Mouse (Mus musculus) small intestine, adult 2 months (tissue): ENCODE measurements around the gene Slc33a1. TPM values are rescaled to one million over a fixed set of nuclear protein-coding genes. Genes with fewer than 3 reads are reported as not detected.

Experiments
- H3K27ac ChIP-seq: fragments of 200-500 bp; 2 replicates; pipeline ENCODE4 v1.5.1; 2012; ENCODE audit warnings: low read depth, low read length, control low read depth, inconsistent platforms; ENCODE audit not compliant: insufficient read depth
- H3K27me3 ChIP-seq: fragments of 200-500 bp; 2 replicates; pipeline ENCODE4 v1.6.1; 2012; ENCODE audit warnings: mild to moderate bottlenecking, moderate library complexity, low read length, inconsistent platforms; ENCODE audit not compliant: control insufficient read depth, insufficient read depth
- H3K36me3 ChIP-seq: fragments of 200-500 bp; 2 replicates; pipeline ENCODE4 v1.6.1; 2012; ENCODE audit warnings: mild to moderate bottlenecking, low read length, control low read depth, inconsistent platforms; ENCODE audit not compliant: control insufficient read depth, insufficient read depth
- H3K4me1 ChIP-seq: fragments of 200-500 bp; 2 replicates; pipeline ENCODE4 v1.6.1; 2012; ENCODE audit warnings: low read length, inconsistent platforms, mixed read lengths; ENCODE audit not compliant: control insufficient read depth, insufficient read depth, insufficient read length
- H3K4me3 ChIP-seq: fragments of 200-500 bp; 2 replicates; pipeline ENCODE4 v1.5.1; 2012; ENCODE audit warnings: low read depth, mild to moderate bottlenecking, control low read depth, inconsistent platforms, low read length, moderate library complexity
- CTCF ChIP-seq: fragments of 200-500 bp; IDR thresholded peaks from 2 replicates; pipeline ENCODE4 v1.5.1; 2012; ENCODE audit warnings: low read depth, mild to moderate bottlenecking, control low read depth, inconsistent platforms, low read length, moderate library complexity, mixed read lengths; ENCODE audit not compliant: insufficient replicate concordance, insufficient read length; ENCODE audit errors: extremely low read depth
- POLR2A ChIP-seq: fragments of 200-500 bp; IDR thresholded peaks from 2 replicates; pipeline ENCODE4 v1.6.1; 2012; ENCODE audit warnings: low read depth, mild to moderate bottlenecking, control low read depth, inconsistent platforms, low read length, moderate library complexity
- WGBS: fragments of 180-500 bp; shearing (Covaris S2); methylation state at CpG from one replicate; pipeline ENCODE4 v1.1.7; 2018; 5-methylcytosine and 5-hydroxymethylcytosine counted together
- polyA plus RNA-seq: library from polyadenylated mRNA; depleted of rRNA; stranded (reverse); fragments of >200 nt; gene quantifications from 2 replicates; pipeline ENCODE4 v1.2.3, GENCODE M21; 2012

The Slc33a1 gene
- polyA plus RNA-seq, 1 experiment = 15.1 TPM

- H3K27ac ChIP-seq = peak overlapping the region; percentile 82
- 3% methylated on average over 25 of the region's 25 CpGs for WGBS
- H3K27me3 ChIP-seq = 0 out of 2 replicates have a peak, but pooled peaks cover 2% of the 10 kb centered on the region
- peaks cover 2% of the 10 kb centered on the region; the same call in 1 of the 2 replicates for H3K4me1 ChIP-seq
- no peaks in the 10 kb centered on the region for H3K36me3 ChIP-seq
- H3K4me3 ChIP-seq = peak overlapping the region; percentile 90
- TF ChIP-seq CTCF = no peak
- TF ChIP-seq POLR2A = no peak
Observed at GRCm38 (mm10) chr3:63963421-63964099, 1.0 kb downstream of the Slc33a1 start.

- WGBS = 64% methylated on average over 3 of the region's 3 CpGs
- H3K4me1 ChIP-seq = no peaks in the 10 kb centered on the region
- H3K27ac ChIP-seq = no peak overlapping the region
- H3K27me3 ChIP-seq = no peaks in the 10 kb centered on the region
- TF ChIP-seq CTCF (no peak), POLR2A (no peak)
- H3K36me3 ChIP-seq = peaks cover 7% of the 10 kb centered on the region
- no peak overlapping the region for H3K4me3 ChIP-seq
Observed at GRCm38 (mm10) chr3:63949837-63950236, 14.7 kb downstream of the Slc33a1 start.

- 92% methylated on average over 2 of the region's 2 CpGs for WGBS
- no peak for TF ChIP-seq CTCF
- TF ChIP-seq POLR2A = no peak
- H3K27me3 ChIP-seq = no peaks in the 10 kb centered on the region
- H3K4me1 ChIP-seq = no peaks in the 10 kb centered on the region
- H3K27ac ChIP-seq = no peak overlapping the region
- peaks cover 13% of the 10 kb centered on the region for H3K36me3 ChIP-seq
- H3K4me3 ChIP-seq = no peak overlapping the region
Observed at GRCm38 (mm10) chr3:63941204-63941850, 23.2 kb downstream of the Slc33a1 start.

- 55% methylated on average over 2 of the region's 2 CpGs for WGBS
- TF ChIP-seq POLR2A (no peak), CTCF (no peak)
- Histone ChIP-seq H3K27ac (no peak overlapping the region), H3K36me3 (peaks cover 7% of the 10 kb centered on the region), H3K27me3 (no peaks in the 10 kb centered on the region), H3K4me1 (no peaks in the 10 kb centered on the region), H3K4me3 (no peak overlapping the region)
Observed at GRCm38 (mm10) chr3:63938928-63939327, 25.6 kb downstream of the Slc33a1 start.

GRCm38 (mm10) chr3:63928878-63929859, 35.4 kb downstream of the Slc33a1 start, which contains the start of gene E130311K13Rik:
E130311K13Rik (minus strand) TSS chr3:63929472.
- 5% methylated on average over 48 of the region's 48 CpGs for WGBS
- peak within 1 kb of the TSS; percentile 44 for H3K27ac ChIP-seq
- H3K4me3 ChIP-seq = peak within 1 kb of the TSS; percentile 87
- no peaks in the 10 kb centered on the region for H3K27me3 ChIP-seq
- H3K4me1 ChIP-seq = peaks cover 2% of the 10 kb centered on the region; the same call in 1 of the 2 replicates
- H3K36me3 ChIP-seq = 0 out of 2 replicates have a peak, but pooled peaks cover 2% of the 10 kb centered on the region
- TF ChIP-seq CTCF = peak; percentile 88
- TF ChIP-seq POLR2A = peak; percentile 31

DNA sequence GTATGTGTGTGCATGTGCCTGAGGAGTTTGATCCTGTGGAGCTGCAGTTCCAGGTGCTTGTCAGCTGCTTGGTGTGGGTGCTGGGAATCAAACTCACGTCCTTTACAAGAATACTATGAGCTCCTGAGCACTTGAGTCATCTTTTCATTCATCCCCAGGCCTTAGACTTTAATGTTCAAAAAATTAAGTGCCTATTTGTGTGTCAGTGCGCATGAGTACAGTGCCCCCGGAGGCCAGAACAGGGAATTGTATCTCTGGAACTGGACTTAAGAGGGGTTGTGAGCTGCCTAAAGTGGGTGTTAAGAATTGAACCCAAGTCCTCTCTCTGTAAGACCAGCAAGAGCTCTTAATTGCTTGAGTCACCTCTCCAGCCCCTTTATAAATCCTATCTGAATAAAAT, 44.9 kb downstream of the Slc33a1 start:
- Histone ChIP-seq H3K4me3 (no peak overlapping the region), H3K27me3 (no peaks in the 10 kb centered on the region), H3K27ac (no peak overlapping the region), H3K4me1 (no peaks in the 10 kb centered on the region), H3K36me3 (peaks cover 3% of the 10 kb centered on the region; the same call in 1 of the 2 replicates)
- WGBS = 78% methylated on average over 3 of the region's 3 CpGs
- TF ChIP-seq CTCF (peak; percentile 52; the same call in 1 of the 2 replicates), POLR2A (no peak)
